32 mouse cellular contexts compared by ENCODE assay signal in genomic region chr2:58111105-58111504, GRCm38 (mm10). TPM values are rescaled to one million over a fixed set of nuclear protein-coding genes. Genes with fewer than 3 reads are reported as not detected.
DNase-seq lines count a peak whose midpoint lies in the region; ATAC-seq and TF ChIP-seq lines count a peak whose summit lies in the region.
"Had no signal": no experiment of that assay in that cellular context is flagged by ENCODE, and none has a peak within 500 bp of the region (broad histone marks: within the 10 kb centered on the region; RNA-seq: fewer than 3 reads in every experiment).

No protein-coding gene starts in this region.

- H3K4me1 ChIP-seq in hindbrain, postnatal 0 days (ENCODE audit: insufficient read depth, low read length): no peaks in the 10 kb centered on the region
- peaks cover 2% of the 10 kb centered on the region; the same call in 1 of the 2 replicates for H3K4me1 ChIP-seq in thymus, adult 2 months (replicated peaks; ENCODE audit: control insufficient read depth, insufficient read depth, low read length)
- H3K4me1 ChIP-seq: embryonic facial prominence, embryonic 10.5 days; embryonic facial prominence, embryonic 13.5 days; forebrain, embryonic 12.5 days; forebrain, embryonic 15.5 days; hindbrain, embryonic 10.5 days; hindbrain, embryonic 13.5 days; intestine, embryonic 15.5 days had no signal

- H3K9me3 ChIP-seq in hindbrain, postnatal 0 days (ENCODE audit: low read length): no peaks in the 10 kb centered on the region
- H3K9me3 ChIP-seq: embryonic facial prominence, embryonic 10.5 days; embryonic facial prominence, embryonic 13.5 days; forebrain, embryonic 12.5 days; forebrain, embryonic 15.5 days; hindbrain, embryonic 10.5 days; hindbrain, embryonic 13.5 days; intestine, embryonic 15.5 days had no signal

- TF ChIP-seq CTCF in hindbrain, postnatal 0 days (IDR thresholded peaks at IDR 0.05; ENCODE audit: low read depth): no peak
- no peak for TF ChIP-seq CTCF in thymus, adult 2 months (IDR thresholded peaks at IDR 0.05; ENCODE audit: borderline replicate concordance, control insufficient read depth, extremely low read depth, insufficient read depth, low read length, poor library complexity)

- no peaks in the 10 kb centered on the region for H3K36me3 ChIP-seq in splenic B cell, adult 2 months (ENCODE audit: control insufficient read depth, insufficient read depth, low read length, poor library complexity, severe bottlenecking)
- H3K36me3 ChIP-seq in hindbrain, postnatal 0 days (ENCODE audit: insufficient read depth, low read length): no peaks in the 10 kb centered on the region
- H3K36me3 ChIP-seq in thymus, adult 2 months (ENCODE audit: control insufficient read depth, insufficient read depth, low read length): no peaks in the 10 kb centered on the region
- H3K36me3 ChIP-seq: embryonic facial prominence, embryonic 10.5 days; embryonic facial prominence, embryonic 13.5 days; forebrain, embryonic 12.5 days; forebrain, embryonic 15.5 days; hindbrain, embryonic 10.5 days; hindbrain, embryonic 13.5 days; intestine, embryonic 15.5 days had no signal

- 67% methylated on average over 4 of the region's 4 CpGs for WGBS in hindbrain, postnatal 0 days
- 30% methylated on average over 4 of the region's 4 CpGs for WGBS in thymus, adult 2 months

- peak; percentile 10 for ATAC-seq in activated CD4-positive, CD25-positive, alpha-beta regulatory T cell, adult 4 months
- peak; percentile 53; the same call in 1 of the 2 replicates for ATAC-seq in granulocyte monocyte progenitor cell, adult 5-6 weeks (replicated peaks; ENCODE audit: poor library complexity, severe bottlenecking)
- ATAC-seq in megakaryocyte, adult 5-6 weeks (ENCODE audit: poor library complexity, severe bottlenecking): peak; percentile 63
- ATAC-seq in hindbrain, postnatal 0 days: no peak
- ATAC-seq: forebrain, embryonic 15.5 days; intestine, embryonic 15.5 days had no signal

- H3K9ac ChIP-seq in hindbrain, postnatal 0 days (replicated peaks; ENCODE audit: low read length): no peak overlapping the region
- H3K9ac ChIP-seq: embryonic facial prominence, embryonic 13.5 days; forebrain, embryonic 12.5 days; forebrain, embryonic 15.5 days; hindbrain, embryonic 13.5 days; intestine, embryonic 15.5 days had no signal

- H3K4me3 ChIP-seq in hindbrain, postnatal 0 days (ENCODE audit: low read length): no peak overlapping the region
- no peak overlapping the region for H3K4me3 ChIP-seq in thymus, adult 2 months (ENCODE audit: control insufficient read depth, insufficient read depth, low read length)
- H3K4me3 ChIP-seq: embryonic facial prominence, embryonic 10.5 days; embryonic facial prominence, embryonic 13.5 days; erythroblast, embryonic 14.5 days; forebrain, embryonic 12.5 days; forebrain, embryonic 15.5 days; hindbrain, embryonic 10.5 days; hindbrain, embryonic 13.5 days; intestine, embryonic 15.5 days had no signal

- H3K4me2 ChIP-seq in hindbrain, postnatal 0 days (ENCODE audit: low read depth, low read length): no peak overlapping the region
- H3K4me2 ChIP-seq: embryonic facial prominence, embryonic 13.5 days; forebrain, embryonic 12.5 days; forebrain, embryonic 15.5 days; heart, embryonic 11.5 days; hindbrain, embryonic 13.5 days; intestine, embryonic 15.5 days had no signal

- peak; percentile 28 for DNase-seq in splenic B cell, adult 2 months (ENCODE audit: low read depth, low spot score)
- DNase-seq in hindbrain, postnatal 0 days (ENCODE audit: low spot score): no peak
- DNase-seq in adrenal gland, postnatal 14 days: no peak
- no peak for DNase-seq in thymus, adult 2 months
- DNase-seq: adrenal gland, postnatal 25 days; cerebellum, adult 18-20 months; cerebellum, adult 9-10 months; cerebellum, postnatal 14 days; embryo, embryonic 11 days; gastrocnemius, postnatal 36 days; heart, adult 11 months; kidney, adult 11 months had no signal

- H3K27me3 ChIP-seq in splenic B cell, adult 2 months (ENCODE audit: control insufficient read depth, insufficient read depth, low read length, poor library complexity, severe bottlenecking): no peaks in the 10 kb centered on the region
- H3K27me3 ChIP-seq in hindbrain, postnatal 0 days (ENCODE audit: insufficient read depth, low read length): no peaks in the 10 kb centered on the region
- no peaks in the 10 kb centered on the region for H3K27me3 ChIP-seq in thymus, adult 2 months (ENCODE audit: control insufficient read depth, insufficient read depth, low read length)
- H3K27me3 ChIP-seq: embryonic facial prominence, embryonic 13.5 days; forebrain, embryonic 12.5 days; forebrain, embryonic 15.5 days; hindbrain, embryonic 13.5 days; intestine, embryonic 15.5 days had no signal

- no peak overlapping the region for H3K27ac ChIP-seq in hindbrain, postnatal 0 days
- H3K27ac ChIP-seq in thymus, adult 2 months (ENCODE audit: control insufficient read depth, insufficient read depth, low read length): no peak overlapping the region
- H3K27ac ChIP-seq: embryonic facial prominence, embryonic 10.5 days; embryonic facial prominence, embryonic 13.5 days; forebrain, embryonic 12.5 days; forebrain, embryonic 15.5 days; hindbrain, embryonic 10.5 days; hindbrain, embryonic 13.5 days; intestine, embryonic 15.5 days had no signal

- TF ChIP-seq POLR2A in thymus, adult 2 months (IDR thresholded peaks at IDR 0.05; ENCODE audit: control insufficient read depth, extremely low read depth, insufficient read depth, low read length, poor library complexity): no peak

RNA-seq across cellular contexts. Expression of gene Ermn, which starts 58.4 kb away (rescaled TPM):
- under 1 TPM; 0.13 to 0.17 TPM for polyA plus RNA-seq in activated CD4-positive, CD25-positive, alpha-beta regulatory T cell, adult 4 months (2017; shearing (Covaris generic))
- not detected in 2 replicates for total RNA-seq in granulocyte monocyte progenitor cell, adult 5-6 weeks (2014; fragmentation: Nextera tagmentation)
- total RNA-seq in granulocyte monocyte progenitor cell, adult 5-6 weeks (2017): not detected in 2 replicates
- total RNA-seq in megakaryocyte, adult 5-6 weeks (2015): not detected in 2 replicates
- total RNA-seq in megakaryocyte, adult 5-6 weeks (2017): not detected in 2 replicates
- 0.21 and 0.32 TPM in 2 replicates for total RNA-seq in hindbrain, postnatal 0 days (2014; rRNA removed)
- polyA plus RNA-seq in hindbrain, postnatal 0 days (2015; fragmentation: Nextera tagmentation; extraction: Ambion mirVana): 0.34 and 0.52 TPM in 2 replicates
- total RNA-seq in adrenal gland, postnatal 14 days (2021): not detected in 2 replicates
- not detected in 2 replicates for polyA plus RNA-seq in thymus, adult 2 months (2012; rRNA removed)
- total RNA-seq: adrenal gland, adult 18-20 months; adrenal gland, postnatal 25 days; ES-E14; gastrocnemius, adult 8-10 months; gastrocnemius, postnatal 36 days; heart, adult 8-10 months; heart, postnatal 25 days had no signal
- polyA plus RNA-seq: C2C12; erythroblast, embryonic 14.5 days; heart, embryonic 11.5 days; heart, embryonic 14.5 days; heart, postnatal 0 days had no signal
